Mouse (Mus musculus): Measurements from ENCODE around the gene Gm20773.
"Not testable (repeated sequence)": the region's sequence is repeated elsewhere in the genome, so short reads cannot be mapped to it uniquely, and the experiment has no call there.

The Gm20773 gene

GRCm38 (mm10) chrY:13493726-13494125 lies at the start of gene Gm20773:
Gm20773 (plus strand) TSS chrY:13494026.
- not testable (repeated sequence) for DNase-seq

- not testable (repeated sequence) for DNase-seq
These were observed 28.3 kb upstream of the Gm20773 start, which contains the start of gene Gm21866 for GRCm38 (mm10) chrY:13465479-13465878. Gm21866 (minus strand) TSS chrY:13465579.
